ENCODE assay signal across 24 mouse cellular contexts in the genomic region with DNA sequence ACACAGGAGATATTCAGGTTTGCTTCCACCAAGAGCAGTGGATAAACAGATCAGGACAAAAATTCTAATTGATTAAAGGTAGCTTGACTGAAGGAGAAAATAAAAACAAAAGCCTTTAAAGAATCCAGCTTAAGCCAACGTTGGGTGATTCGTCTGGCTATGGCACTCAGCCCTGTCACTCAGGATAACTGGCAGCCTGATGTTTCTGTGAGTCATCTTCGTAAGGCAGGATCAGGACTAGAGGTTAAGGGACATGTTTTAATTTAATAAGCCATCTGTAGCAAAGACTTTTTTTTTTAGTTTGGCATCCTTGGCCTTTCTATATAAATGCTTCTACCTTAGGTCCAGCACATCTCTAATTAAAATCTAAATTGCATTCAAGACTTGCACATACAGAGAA.
"Had no signal": no experiment of that assay in that cellular context is flagged by ENCODE, and none has a peak within 500 bp of the region (broad histone marks: within the 10 kb centered on the region; RNA-seq: fewer than 3 reads in every experiment).

No protein-coding gene starts in this region.

- DNase-seq: gastrocnemius, postnatal 14 days; gastrocnemius, postnatal 36 days; heart, adult 18-20 months; heart, postnatal 14 days; heart, postnatal 36 days; kidney, adult 11 months; kidney, adult 2 months; kidney, adult 9 months; kidney, postnatal 14 days; kidney, postnatal 36 days; layer of hippocampus, adult 9-11 months; layer of hippocampus, postnatal 36 days; left cerebral cortex, postnatal 4 days had no signal

- H3K4me3 ChIP-seq: heart, embryonic 13.5 days; heart, embryonic 15.5 days; hindbrain, embryonic 13.5 days; hindbrain, embryonic 15.5 days; kidney, embryonic 15.5 days; limb, embryonic 13.5 days; limb, embryonic 15.5 days; liver, embryonic 12.5 days had no signal

- H3K9ac ChIP-seq: heart, embryonic 13.5 days; heart, embryonic 15.5 days; hindbrain, embryonic 13.5 days; hindbrain, embryonic 15.5 days; kidney, embryonic 15.5 days; limb, embryonic 13.5 days; limb, embryonic 15.5 days; liver, embryonic 12.5 days; liver, embryonic 14.5 days had no signal

- H3K36me3 ChIP-seq: heart, embryonic 13.5 days; heart, embryonic 15.5 days; hindbrain, embryonic 13.5 days; hindbrain, embryonic 15.5 days; kidney, embryonic 15.5 days; limb, embryonic 13.5 days; limb, embryonic 15.5 days; liver, embryonic 12.5 days had no signal

- H3K4me1 ChIP-seq: hindbrain, embryonic 13.5 days; hindbrain, embryonic 15.5 days; kidney, embryonic 15.5 days; limb, embryonic 15.5 days; liver, embryonic 12.5 days had no signal

- H3K27me3 ChIP-seq: heart, embryonic 13.5 days; heart, embryonic 15.5 days; hindbrain, embryonic 13.5 days; hindbrain, embryonic 15.5 days; kidney, embryonic 15.5 days; limb, embryonic 13.5 days; limb, embryonic 15.5 days; liver, embryonic 12.5 days had no signal

- H3K27ac ChIP-seq: heart, embryonic 13.5 days; heart, embryonic 15.5 days; hindbrain, embryonic 13.5 days; hindbrain, embryonic 15.5 days; hindbrain, postnatal 0 days; kidney, embryonic 15.5 days; kidney, postnatal 0 days; limb, embryonic 13.5 days; limb, embryonic 15.5 days; liver, embryonic 12.5 days; liver, embryonic 14.5 days had no signal
